ENCODE assay signal across 9 mouse cellular contexts in the genomic region with DNA sequence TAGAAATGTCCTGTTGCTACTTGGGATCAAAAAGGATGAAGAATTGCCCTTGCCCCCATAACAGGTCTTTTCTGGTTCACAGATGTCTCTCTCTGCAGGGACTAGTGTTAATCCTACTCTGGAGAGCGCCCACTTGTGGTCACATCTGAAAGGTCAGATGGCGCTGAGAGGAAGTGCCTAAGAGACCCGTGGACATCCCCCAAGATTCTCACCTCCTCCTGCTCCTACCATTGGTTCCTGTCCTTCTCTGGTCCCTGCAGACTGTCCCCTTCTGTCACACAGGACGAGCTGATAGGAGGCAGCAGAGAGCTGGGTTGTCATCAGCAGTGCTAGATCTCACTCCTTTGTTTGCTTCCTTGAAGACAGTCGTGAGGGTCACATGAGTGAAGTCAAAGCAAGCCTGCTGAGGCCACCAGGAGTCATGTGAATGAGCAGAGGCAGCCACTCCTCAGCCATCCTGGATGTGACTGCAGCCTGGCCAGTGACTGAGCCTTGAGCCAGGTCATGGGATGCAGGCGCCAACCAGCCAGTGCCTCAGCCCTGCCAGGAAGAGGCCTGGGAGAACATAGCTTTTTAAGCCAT.
DNase-seq lines count a peak whose midpoint lies in the region; ATAC-seq lines count a peak whose summit lies in the region.
"Had no signal": no experiment of that assay in that cellular context is flagged by ENCODE, and none has a peak within 500 bp of the region (broad histone marks: within the 10 kb centered on the region; RNA-seq: fewer than 3 reads in every experiment).

No protein-coding gene starts in this region.

- ATAC-seq in hindbrain, embryonic 16.5 days, result no peak
- no peak for ATAC-seq in limb, embryonic 11.5 days (ENCODE audit: insufficient number of reproducible peaks, low FRiP score, low TSS enrichment, low read depth)
- ATAC-seq in inflammation-experienced regulatory T-cells, adult 6 months, result no peak

- no peak overlapping the region for H3K9ac ChIP-seq in hindbrain, embryonic 16.5 days (ENCODE audit: low read depth, low read length)
- no peak overlapping the region for H3K9ac ChIP-seq in limb, embryonic 11.5 days (ENCODE audit: low read length)
- H3K9ac ChIP-seq: limb, embryonic 13.5 days had no signal

- peak; percentile 61 for DNase-seq in hindbrain, embryonic 10.5 days (ENCODE audit: low spot score)
- DNase-seq in A20 (ENCODE audit: low read depth, low spot score), result peak; percentile 83
- DNase-seq in adrenal gland, adult 2 months, result peak; percentile 45
- DNase-seq in embryo, embryonic 10.5 days (ENCODE audit: low spot score), result peak; percentile 66
- DNase-seq in limb, embryonic 11.5 days (ENCODE audit: low spot score), result peak; percentile 67
- DNase-seq in thymus, postnatal 0 days (ENCODE audit: low spot score), result peak; percentile 20

- no peaks in the 10 kb centered on the region for H3K9me3 ChIP-seq in hindbrain, embryonic 10.5 days
- H3K9me3 ChIP-seq in hindbrain, embryonic 16.5 days (ENCODE audit: control insufficient read depth, low read length), result no peaks in the 10 kb centered on the region
- H3K9me3 ChIP-seq in limb, embryonic 11.5 days (ENCODE audit: control insufficient read depth, low read length), result no peaks in the 10 kb centered on the region
- H3K9me3 ChIP-seq: limb, embryonic 13.5 days had no signal

- H3K4me1 ChIP-seq in hindbrain, embryonic 10.5 days (replicated peaks), result peaks cover 8% of the 10 kb centered on the region
- H3K4me1 ChIP-seq in hindbrain, embryonic 16.5 days (ENCODE audit: control insufficient read depth, insufficient read depth, low read depth, low read length), result no peaks in the 10 kb centered on the region
- peaks cover 2% of the 10 kb centered on the region; the same call in 1 of the 2 replicates for H3K4me1 ChIP-seq in limb, embryonic 11.5 days (ENCODE audit: control insufficient read depth, insufficient read depth, low read length)

- WGBS in hindbrain, embryonic 10.5 days, result 29% methylated on average over 6 of the region's 6 CpGs
- 27% methylated on average over 6 of the region's 6 CpGs for WGBS in hindbrain, embryonic 16.5 days
- 28% methylated on average over 6 of the region's 6 CpGs for WGBS in limb, embryonic 11.5 days

- peak overlapping the region; percentile 24; the same call in 1 of the 2 replicates for H3K27ac ChIP-seq in hindbrain, embryonic 10.5 days
- no peak overlapping the region for H3K27ac ChIP-seq in hindbrain, embryonic 16.5 days (ENCODE audit: low read depth, low read length)
- H3K27ac ChIP-seq in limb, embryonic 11.5 days (replicated peaks; ENCODE audit: low read depth, low read length), result no peak overlapping the region
- H3K27ac ChIP-seq: limb, embryonic 13.5 days had no signal

- H3K36me3 ChIP-seq in hindbrain, embryonic 10.5 days, result no peaks in the 10 kb centered on the region
- no peaks in the 10 kb centered on the region for H3K36me3 ChIP-seq in hindbrain, embryonic 16.5 days (ENCODE audit: control insufficient read depth, insufficient read depth, low read length)
- H3K36me3 ChIP-seq in limb, embryonic 11.5 days (ENCODE audit: control insufficient read depth, insufficient read depth, low read length), result no peaks in the 10 kb centered on the region
- H3K36me3 ChIP-seq: limb, embryonic 13.5 days had no signal

- peaks cover 43% of the 10 kb centered on the region for H3K27me3 ChIP-seq in hindbrain, embryonic 10.5 days (ENCODE audit: insufficient read depth, poor library complexity, severe bottlenecking)
- no peaks in the 10 kb centered on the region for H3K27me3 ChIP-seq in hindbrain, embryonic 16.5 days (replicated peaks; ENCODE audit: control insufficient read depth, insufficient read depth, low read length)
- H3K27me3 ChIP-seq in limb, embryonic 11.5 days (ENCODE audit: control insufficient read depth, insufficient read depth, low read length), result no peaks in the 10 kb centered on the region

- H3K4me3 ChIP-seq in hindbrain, embryonic 10.5 days, result no peak overlapping the region
- no peak overlapping the region for H3K4me3 ChIP-seq in hindbrain, embryonic 16.5 days (ENCODE audit: low read length)
- no peak overlapping the region for H3K4me3 ChIP-seq in limb, embryonic 11.5 days (ENCODE audit: low read depth, low read length)
- H3K4me3 ChIP-seq: limb, embryonic 13.5 days had no signal

- H3K4me2 ChIP-seq in hindbrain, embryonic 16.5 days (ENCODE audit: low read length), result no peak overlapping the region
- no peak overlapping the region for H3K4me2 ChIP-seq in limb, embryonic 11.5 days (ENCODE audit: low read depth, severe bottlenecking)
- H3K4me2 ChIP-seq: limb, embryonic 13.5 days had no signal

Comparison
In these comparisons a context has a peak if more than half of its experiments do, and no peak if none do; other contexts are left out.
1. DNase-seq: peak in every context shown above with its lines; median percentile 83 in A20; 67 in limb, embryonic 11.5 days; 66 in embryo, embryonic 10.5 days; 61 in hindbrain, embryonic 10.5 days; 45 in adrenal gland, adult 2 months; 20 in thymus, postnatal 0 days.